Mouse (Mus musculus) bone marrow macrophage, adult 2 months (primary cell): ENCODE data around the gene Proca1.

Experiments used
- CTCF ChIP-seq: IDR thresholded peaks from 2 replicates; pipeline ENCODE4 v1.5.1; 2012; ENCODE audit warnings: low read depth, mild to moderate bottlenecking, low read length, moderate library complexity
- POLR2A ChIP-seq: IDR thresholded peaks from 2 replicates; pipeline ENCODE4 v1.6.1; 2012; ENCODE audit warnings: mild to moderate bottlenecking, low read depth, low read length, borderline replicate concordance

DNA sequence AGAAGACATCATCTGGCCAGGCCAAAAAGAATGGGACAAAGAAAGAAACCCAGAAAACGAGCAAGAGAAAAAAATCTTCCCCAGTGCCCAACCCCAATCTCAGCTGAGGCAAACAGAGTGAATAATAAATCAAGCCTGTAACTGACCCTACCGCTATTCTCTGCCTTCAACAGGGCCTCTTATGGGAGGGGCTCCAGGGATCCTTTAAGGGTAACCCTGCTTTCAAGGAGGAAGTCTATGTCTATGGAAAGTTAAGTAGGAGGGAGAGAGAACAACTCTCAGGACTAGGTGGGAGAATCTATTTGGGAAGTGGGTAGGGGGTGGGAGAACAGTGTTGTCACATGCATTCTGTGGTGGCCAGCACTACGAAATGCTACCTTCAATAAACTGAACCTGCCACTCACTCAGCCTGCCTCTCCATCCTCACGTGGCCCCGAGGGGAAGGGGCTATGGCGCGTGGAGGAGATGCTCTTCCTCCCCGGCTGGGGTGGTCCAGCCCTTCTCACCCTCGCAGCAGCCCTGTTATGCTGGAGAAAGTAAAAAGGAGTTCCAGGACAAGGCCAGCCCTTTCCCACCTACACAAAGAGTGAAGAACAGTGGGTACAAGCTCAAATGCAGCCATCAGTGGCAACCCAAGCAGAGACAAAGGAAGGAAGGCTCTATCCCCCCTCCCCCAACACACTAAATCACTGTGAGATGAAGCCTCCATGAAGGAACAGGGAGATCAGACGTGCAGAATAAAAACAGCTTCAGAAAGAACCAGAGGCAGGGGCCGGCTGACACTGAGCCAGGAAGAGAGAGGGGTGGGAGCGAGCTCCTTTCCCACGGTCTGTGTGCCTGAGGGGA lies 12.4 kb downstream of the Proca1 start:
- TF ChIP-seq CTCF (no peak), POLR2A (no peak)
